Mouse (Mus musculus) E14TG2a.4 (cell line): ENCODE data around the gene Hmgcs2.

Source experiments
- H3K27me3 ChIP-seq: 2 replicates; pipeline ENCODE4 v1.6.1; 2014; ENCODE audit warnings: low read length, control low read depth; ENCODE audit not compliant: insufficient read depth
- H3K36me3 ChIP-seq: 2 replicates; pipeline ENCODE4 v1.6.1; 2014; ENCODE audit warnings: low read length, control low read depth; ENCODE audit not compliant: insufficient read depth
- H3K4me1 ChIP-seq: replicated peaks from 2 replicates; pipeline ENCODE4 v1.6.1; 2014; ENCODE audit warnings: low read depth, low read length, control low read depth
- H3K4me3 ChIP-seq: replicated peaks from 2 replicates; pipeline ENCODE4 v1.5.1; 2014; ENCODE audit warnings: mild to moderate bottlenecking, low read length
- H3K9me3 ChIP-seq: 2 replicates; pipeline ENCODE4 v1.6.1; 2014; ENCODE audit warnings: low read length, control low read depth
- CTCF ChIP-seq: conservative IDR thresholded peaks from 2 replicates; pipeline ENCODE4 v1.5.1; 2014; ENCODE audit warnings: low read length
- NANOG ChIP-seq: IDR thresholded peaks from 2 replicates; pipeline ENCODE4 v1.6.1; 2014; ENCODE audit warnings: borderline replicate concordance, low read length, mixed read lengths
- POU5F1 ChIP-seq: IDR thresholded peaks from 2 replicates; pipeline ENCODE4 v1.6.1; 2014; ENCODE audit warnings: low read length, borderline replicate concordance

Hmgcs2 gene

DNA sequence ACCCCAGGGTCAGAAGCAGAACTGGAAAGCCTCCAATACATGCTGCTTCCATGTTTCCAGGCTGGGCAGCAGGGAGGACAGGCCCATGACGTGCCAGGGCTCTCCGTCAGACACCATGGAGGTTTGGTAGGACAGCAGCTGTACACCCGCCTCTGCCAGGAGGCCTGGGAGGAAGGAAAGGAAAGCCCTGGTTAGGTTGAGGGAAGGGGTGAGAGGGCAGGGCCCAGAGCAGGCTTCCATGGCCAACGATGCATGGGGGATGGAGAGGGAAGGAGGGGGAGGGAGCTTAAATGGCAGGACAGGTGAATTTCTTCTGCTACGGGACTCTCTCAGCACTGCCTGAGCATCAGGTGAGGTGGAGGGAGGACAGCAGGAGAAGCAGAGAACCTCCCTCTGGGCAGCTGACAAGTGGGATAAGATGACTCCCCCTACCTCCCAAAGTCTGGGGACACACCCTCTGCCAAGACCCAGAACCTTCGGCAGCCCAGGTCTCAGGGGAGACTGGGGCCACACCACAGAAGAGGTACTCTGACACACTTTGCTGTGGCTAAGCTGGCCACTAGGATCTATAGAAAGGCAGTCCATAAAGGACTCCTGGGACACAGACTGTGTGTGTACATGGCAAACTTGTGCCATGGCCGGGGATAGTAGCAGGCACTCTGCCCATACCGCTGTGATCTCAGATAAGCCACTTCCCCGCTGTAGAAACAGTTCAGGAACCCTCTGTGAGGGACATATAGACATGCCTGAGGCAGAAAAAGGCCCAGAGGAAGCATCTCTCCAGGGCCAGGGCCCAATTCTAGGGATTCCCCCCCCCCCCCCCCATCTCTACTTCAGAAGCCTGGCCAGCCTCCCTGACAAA, 33.3 kb downstream of the Hmgcs2 start:
- Histone ChIP-seq H3K36me3 (peaks cover 50% of the 10 kb centered on the region), H3K9me3 (peaks cover 19% of the 10 kb centered on the region), H3K4me3 (no peak overlapping the region), H3K27me3 (no peaks in the 10 kb centered on the region), H3K4me1 (peaks cover 5% of the 10 kb centered on the region; the same call in 1 of the 2 replicates)
- TF ChIP-seq NANOG (no peak), POU5F1 (no peak), CTCF (no peak; the same call in 1 of the 2 replicates)

DNA sequence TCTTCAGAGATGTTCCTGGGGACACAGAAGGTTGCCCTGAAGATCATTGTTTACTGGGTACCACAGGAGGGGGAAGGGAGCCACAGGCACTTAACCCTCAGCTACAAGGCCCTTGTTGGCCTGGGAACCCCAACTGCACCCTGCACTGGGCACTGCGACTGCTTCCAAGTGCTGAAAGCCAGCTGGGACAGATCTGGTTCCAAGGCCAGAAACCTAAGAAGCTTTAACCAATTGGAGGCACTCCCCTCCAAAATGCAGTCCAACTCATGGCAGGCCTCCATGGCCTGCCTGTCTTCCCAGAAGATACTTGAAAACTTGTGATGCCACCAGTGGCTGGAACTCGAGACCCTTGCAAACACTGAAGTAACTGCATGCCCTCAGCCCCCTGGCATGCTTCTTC, 34.9 kb downstream of the Hmgcs2 start:
- TF ChIP-seq CTCF (no peak), NANOG (no peak), POU5F1 (no peak)
- H3K36me3 ChIP-seq: peaks cover 67% of the 10 kb centered on the region
- peaks cover 3% of the 10 kb centered on the region; the same call in 1 of the 2 replicates for H3K9me3 ChIP-seq
- H3K4me1 ChIP-seq: peaks cover 5% of the 10 kb centered on the region; the same call in 1 of the 2 replicates
- H3K4me3 ChIP-seq: no peak overlapping the region
- H3K27me3 ChIP-seq: no peaks in the 10 kb centered on the region

DNA sequence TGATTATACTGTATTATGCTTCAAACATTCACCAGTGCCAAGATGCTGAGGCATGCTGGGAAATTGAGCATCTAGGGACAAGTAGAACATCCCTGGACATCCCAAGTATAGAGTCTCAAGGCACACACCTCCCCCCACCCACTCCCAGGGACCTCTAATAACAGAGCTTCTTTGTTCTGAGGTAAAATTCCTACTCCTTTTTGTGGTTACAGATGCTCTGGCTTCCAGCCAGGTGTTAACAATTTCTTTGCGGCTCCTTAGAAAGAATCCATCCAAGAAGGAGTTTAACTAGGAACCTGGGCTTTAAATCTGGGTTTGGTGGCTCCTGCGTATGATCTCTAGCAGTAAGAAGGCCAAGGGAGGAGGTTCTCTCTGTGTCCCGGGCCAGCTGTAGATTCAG, 36.9 kb downstream of the Hmgcs2 start:
- Histone ChIP-seq H3K36me3 (peaks cover 83% of the 10 kb centered on the region), H3K9me3 (no peaks in the 10 kb centered on the region), H3K4me1 (peaks cover 5% of the 10 kb centered on the region; the same call in 1 of the 2 replicates), H3K27me3 (no peaks in the 10 kb centered on the region), H3K4me3 (no peak overlapping the region)
- TF ChIP-seq NANOG (no peak), POU5F1 (no peak), CTCF (no peak)

DNA sequence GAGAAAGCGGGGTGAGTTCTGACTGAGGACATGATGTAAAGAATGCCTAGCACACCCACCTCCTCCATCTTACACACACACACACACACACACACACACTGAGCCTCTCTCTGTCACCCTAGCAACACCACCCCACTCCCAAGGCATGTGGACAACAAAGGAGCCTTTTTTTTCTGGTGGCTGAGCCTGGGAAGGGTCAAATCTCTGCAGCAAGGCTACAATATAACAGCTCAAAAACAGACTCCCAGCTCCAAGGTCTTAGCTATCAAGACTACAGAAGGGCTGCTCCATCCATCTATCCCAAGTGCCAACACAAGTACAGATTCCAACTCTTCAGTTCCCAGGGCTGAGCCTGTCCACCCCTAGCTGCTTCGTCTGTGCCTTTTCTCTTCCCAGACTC, 39.0 kb downstream of the Hmgcs2 start:
- Histone ChIP-seq H3K4me1 (no peaks in the 10 kb centered on the region), H3K4me3 (no peak overlapping the region), H3K36me3 (peaks cover 93% of the 10 kb centered on the region), H3K9me3 (peaks cover 4% of the 10 kb centered on the region; the same call in 1 of the 2 replicates), H3K27me3 (no peaks in the 10 kb centered on the region)
- TF ChIP-seq NANOG: no peak
- TF ChIP-seq POU5F1: no peak
- TF ChIP-seq CTCF: no peak

DNA sequence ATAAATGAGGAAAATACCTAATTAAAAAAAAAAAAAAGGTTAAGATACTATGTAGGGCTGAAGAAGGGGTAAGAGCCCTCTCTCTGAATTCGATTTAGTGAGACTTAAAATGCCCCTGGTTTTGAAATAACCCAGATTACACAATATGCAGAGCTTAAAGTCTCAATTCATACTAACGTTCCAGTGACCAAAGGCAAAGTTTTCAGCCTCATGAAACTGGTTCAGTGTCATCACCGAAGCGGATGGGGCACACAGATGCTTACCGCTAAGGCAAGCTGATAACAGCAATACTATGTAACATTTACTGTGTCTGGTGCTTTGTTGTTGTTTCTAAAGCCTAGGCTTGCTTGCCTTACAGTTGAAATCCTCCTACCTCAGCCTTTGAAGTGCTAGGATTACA, 42.0 kb downstream of the Hmgcs2 start:
- H3K27me3 ChIP-seq: no peaks in the 10 kb centered on the region
- no peak overlapping the region for H3K4me3 ChIP-seq
- TF ChIP-seq POU5F1: no peak
- TF ChIP-seq CTCF: no peak
- TF ChIP-seq NANOG: no peak
- peaks cover 4% of the 10 kb centered on the region; the same call in 1 of the 2 replicates for H3K9me3 ChIP-seq
- H3K4me1 ChIP-seq: no peaks in the 10 kb centered on the region
- H3K36me3 ChIP-seq: peaks cover 96% of the 10 kb centered on the region

DNA sequence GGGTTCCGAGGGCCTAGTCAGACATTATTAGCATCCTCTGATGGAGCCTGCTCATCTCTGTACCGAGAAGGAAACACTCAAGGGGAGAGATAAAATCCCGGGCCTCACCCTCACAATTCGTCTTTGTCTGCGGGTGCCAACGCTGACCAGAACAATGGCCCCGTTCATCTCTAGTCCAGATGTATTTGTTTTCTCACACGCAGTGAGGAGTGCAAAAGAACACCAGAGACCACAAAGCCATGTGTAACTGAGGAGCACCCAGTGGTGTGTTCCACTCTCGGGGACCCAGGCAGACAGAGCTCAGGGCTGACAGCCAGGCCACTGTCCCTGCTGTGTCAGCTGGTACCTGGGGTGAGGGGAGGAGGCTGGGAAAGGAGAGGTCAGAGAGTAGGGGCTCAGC, 44.0 kb downstream of the Hmgcs2 start:
- TF ChIP-seq CTCF (no peak), POU5F1 (no peak), NANOG (no peak)
- no peaks in the 10 kb centered on the region for H3K27me3 ChIP-seq
- peaks cover 96% of the 10 kb centered on the region for H3K36me3 ChIP-seq
- H3K4me1 ChIP-seq: no peaks in the 10 kb centered on the region
- H3K9me3 ChIP-seq: peaks cover 4% of the 10 kb centered on the region; the same call in 1 of the 2 replicates
- H3K4me3 ChIP-seq: no peak overlapping the region

DNA sequence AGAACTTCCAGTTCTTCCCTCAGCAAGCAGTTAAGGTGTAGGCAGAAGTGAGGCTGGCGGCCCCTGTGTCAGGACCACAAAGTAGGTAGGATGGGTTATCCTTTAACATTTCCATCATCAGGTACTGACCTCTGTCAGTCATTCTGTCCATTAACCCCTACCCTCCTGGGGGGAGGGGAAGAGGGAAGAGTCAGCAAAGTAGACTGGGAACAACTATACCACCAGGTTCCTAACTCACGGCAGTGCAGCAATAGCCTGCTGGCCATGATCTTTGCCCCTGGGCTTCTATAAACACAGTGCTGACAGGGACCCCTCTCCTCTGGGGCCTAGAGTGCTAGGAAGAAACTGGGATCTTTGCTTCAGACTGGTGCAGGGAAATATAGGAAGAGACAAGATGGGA, 53.8 kb downstream of the Hmgcs2 start:
- peaks cover 13% of the 10 kb centered on the region for H3K4me1 ChIP-seq
- H3K36me3 ChIP-seq: peaks cover 83% of the 10 kb centered on the region
- no peak for TF ChIP-seq POU5F1
- TF ChIP-seq NANOG: no peak
- TF ChIP-seq CTCF: no peak
- peaks cover 21% of the 10 kb centered on the region for H3K9me3 ChIP-seq
- no peak overlapping the region for H3K4me3 ChIP-seq
- peaks cover 11% of the 10 kb centered on the region for H3K27me3 ChIP-seq

DNA sequence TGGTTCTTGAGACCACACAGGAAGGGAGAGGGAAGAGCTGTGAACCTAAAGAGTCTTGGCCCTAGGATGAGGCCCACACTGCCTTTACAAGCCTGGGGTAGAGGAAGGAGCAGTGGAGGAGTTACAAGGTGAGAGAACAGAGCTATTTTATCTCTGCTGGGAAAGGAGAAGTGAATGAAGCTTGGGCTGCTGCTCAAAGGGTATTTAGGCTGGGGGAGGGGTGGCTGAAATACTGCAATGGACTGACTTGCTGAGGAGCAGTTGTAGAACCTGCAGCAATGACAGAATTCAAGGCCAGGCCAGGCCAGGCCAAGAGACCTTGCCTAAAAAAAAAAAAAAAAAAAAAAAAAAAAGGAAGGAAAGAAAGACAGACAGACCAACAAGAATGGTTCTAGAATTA, 55.1 kb downstream of the Hmgcs2 start:
- TF ChIP-seq POU5F1 (no peak), NANOG (no peak), CTCF (no peak)
- Histone ChIP-seq H3K27me3 (peaks cover 15% of the 10 kb centered on the region), H3K4me1 (peaks cover 17% of the 10 kb centered on the region), H3K36me3 (peaks cover 70% of the 10 kb centered on the region), H3K4me3 (no peak overlapping the region), H3K9me3 (peaks cover 21% of the 10 kb centered on the region)

DNA sequence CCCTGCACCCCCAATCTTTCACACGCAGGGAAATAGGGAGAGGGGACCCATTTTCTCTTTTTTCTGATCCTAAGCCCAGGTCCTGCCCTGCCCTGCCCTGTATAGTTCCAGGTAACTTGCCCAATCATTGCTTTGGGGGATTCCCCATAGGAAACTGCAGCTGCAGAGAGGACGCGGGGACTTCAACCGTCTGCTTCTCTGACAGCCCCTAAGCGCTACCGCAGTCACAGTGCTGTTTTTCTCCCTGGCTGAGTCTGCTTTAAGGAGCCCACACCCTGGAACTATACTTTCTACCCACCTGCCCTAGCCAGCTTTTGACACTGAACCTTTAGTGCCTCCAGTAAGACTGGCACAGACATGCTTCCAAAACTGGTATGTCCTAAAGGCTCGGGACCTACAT, 55.7 kb downstream of the Hmgcs2 start:
- H3K4me1 ChIP-seq: peaks cover 18% of the 10 kb centered on the region
- peaks cover 21% of the 10 kb centered on the region for H3K9me3 ChIP-seq
- no peak overlapping the region for H3K4me3 ChIP-seq
- peaks cover 15% of the 10 kb centered on the region for H3K27me3 ChIP-seq
- no peak for TF ChIP-seq POU5F1
- no peak for TF ChIP-seq NANOG
- no peak for TF ChIP-seq CTCF
- H3K36me3 ChIP-seq: peaks cover 65% of the 10 kb centered on the region
